Mouse (Mus musculus): ENCODE measurements around the gene Prkcsh. TPM values are rescaled to one million over a fixed set of nuclear protein-coding genes. Genes with fewer than 3 reads are reported as not detected.
A peak's percentile ranks its signal among the peaks of the same experiment; 100 is the strongest.

Prkcsh gene
- polyA plus RNA-seq, 1 experiment from 2014 or later: 111 TPM

DNA sequence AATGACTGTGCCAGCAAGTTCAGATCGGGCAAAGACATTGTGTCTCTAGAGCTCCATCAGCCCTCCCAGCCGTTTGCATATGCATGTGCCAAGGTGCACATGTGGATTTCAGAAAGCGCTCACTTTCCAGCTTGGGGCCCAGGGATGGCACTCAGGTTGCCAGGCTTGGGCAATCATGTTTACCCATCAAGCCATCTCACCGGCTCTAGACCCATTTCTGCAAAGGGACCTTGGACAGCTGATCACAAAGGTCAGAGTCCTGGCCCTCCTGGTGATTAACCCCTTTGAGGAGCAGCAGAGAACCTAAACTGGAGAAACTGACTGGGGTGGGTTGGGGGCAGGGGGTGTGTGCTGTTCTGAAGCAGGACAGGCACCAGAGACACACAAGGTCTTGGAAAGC is 10.4 kb upstream of the Prkcsh start:
- no peaks in the 10 kb centered on the region for H3K36me3 ChIP-seq
- H3K4me1 ChIP-seq: peaks cover 30% of the 10 kb centered on the region
- WGBS: 79% methylated on average over 4 of the region's 4 CpGs
- peaks cover 75% of the 10 kb centered on the region for H3K27me3 ChIP-seq (ENCODE audit: low read depth, poor library complexity, severe bottlenecking)
- no peak for DNase-seq (ENCODE audit: low spot score)
- H3K27ac ChIP-seq: no peak overlapping the region
- no peaks in the 10 kb centered on the region for H3K9me3 ChIP-seq (replicated peaks)
- no peak overlapping the region for H3K4me3 ChIP-seq

DNA sequence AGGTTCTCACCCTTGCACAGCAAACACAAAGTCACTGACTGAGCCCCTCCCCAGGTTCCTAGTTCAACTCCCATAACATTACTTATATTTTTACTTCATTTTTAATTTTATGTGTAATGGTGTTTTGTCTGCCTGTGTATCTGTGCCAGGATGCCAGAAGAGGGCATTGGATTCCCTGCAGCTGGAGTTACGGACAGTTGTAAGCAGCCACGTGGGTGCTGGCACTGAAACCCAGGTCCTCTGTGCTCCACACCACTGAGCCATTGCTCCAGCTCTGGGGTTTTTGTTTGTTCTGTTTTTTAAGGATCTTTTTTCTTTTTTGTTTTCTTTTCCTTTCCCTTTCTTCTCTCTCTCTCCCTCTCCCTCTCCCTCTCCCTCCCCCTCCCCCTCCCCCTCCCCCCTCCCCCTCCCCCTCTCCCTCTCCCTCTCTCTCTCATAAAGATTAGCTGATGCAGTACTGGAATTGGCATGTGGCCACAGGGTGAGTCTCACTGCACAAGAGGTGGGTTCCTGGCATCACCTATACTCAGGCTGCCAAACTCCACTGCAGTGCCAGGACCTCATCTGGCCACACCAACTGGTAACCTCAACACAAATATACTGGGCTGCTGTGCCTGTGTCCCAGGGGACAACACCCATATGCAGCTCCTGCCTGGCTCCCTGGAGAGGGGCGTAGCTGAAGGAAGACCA is 6.3 kb upstream of the Prkcsh start:
- H3K4me1 ChIP-seq: no peaks in the 10 kb centered on the region
- H3K36me3 ChIP-seq: no peaks in the 10 kb centered on the region

DNA sequence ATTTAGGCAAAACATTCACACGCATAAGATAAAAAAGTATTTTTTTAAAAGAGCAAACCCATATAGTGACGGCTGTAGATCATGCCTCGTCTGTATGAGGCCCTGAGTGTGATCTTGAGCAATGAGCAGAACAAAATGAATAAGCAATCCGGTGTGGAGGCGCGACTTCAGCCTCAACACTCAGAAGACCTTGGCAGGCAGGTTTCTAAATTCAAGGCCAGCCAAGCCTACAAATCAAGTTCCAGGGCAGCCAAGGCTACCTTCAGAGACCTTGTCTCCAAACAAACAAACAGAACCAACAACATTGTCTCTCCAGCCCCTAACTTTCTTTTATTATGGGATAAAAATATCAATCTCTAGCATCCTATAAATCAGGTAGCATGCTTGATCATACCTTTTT is 2.3 kb upstream of the Prkcsh start:
- Histone ChIP-seq H3K9me3 (replicated peaks) (no peaks in the 10 kb centered on the region), H3K4me3 (no peak overlapping the region), H3K27ac (no peak overlapping the region), H3K27me3 (ENCODE audit: low read depth, poor library complexity, severe bottlenecking) (0 out of 2 replicates have a peak, but pooled peaks cover 5% of the 10 kb centered on the region), H3K4me1 (peaks cover 26% of the 10 kb centered on the region), H3K36me3 (peaks cover 16% of the 10 kb centered on the region)
- DNase-seq (ENCODE audit: low spot score): no peak
- 94% methylated on average over 6 of the region's 6 CpGs for WGBS

More for the DNA sequence above, 6.3 kb upstream of the Prkcsh start:
- no peaks in the 10 kb centered on the region for H3K9me3 ChIP-seq (replicated peaks)
- no peak overlapping the region for H3K27ac ChIP-seq
- no peak overlapping the region for H3K4me3 ChIP-seq
- DNase-seq (ENCODE audit: low spot score): no peak
- H3K27me3 ChIP-seq (ENCODE audit: low read depth, poor library complexity, severe bottlenecking): peaks cover 38% of the 10 kb centered on the region
- WGBS: 82% methylated on average over 3 of the region's 3 CpGs

DNA sequence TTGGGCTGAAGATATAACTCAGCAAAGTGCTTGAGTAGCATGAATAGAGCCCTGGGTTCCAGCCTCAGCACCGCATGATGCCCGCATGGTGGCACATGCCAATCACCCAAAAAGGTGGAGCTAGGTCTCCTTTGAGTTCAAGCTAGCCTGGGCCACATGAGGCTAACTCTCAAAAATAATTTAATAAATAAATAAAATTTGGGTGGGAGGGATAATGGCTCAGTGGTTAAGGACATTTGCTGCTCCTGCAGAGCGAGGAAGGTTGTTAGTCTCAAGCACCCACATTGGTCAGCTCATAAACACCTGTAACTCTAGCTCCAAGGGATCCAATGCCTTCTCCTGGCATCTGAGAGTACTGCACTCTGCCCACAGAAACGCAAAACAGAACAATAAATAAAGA is 973 bp upstream of the Prkcsh start:
- Histone ChIP-seq H3K4me1 (peaks cover 30% of the 10 kb centered on the region), H3K36me3 (peaks cover 30% of the 10 kb centered on the region), H3K9me3 (replicated peaks) (no peaks in the 10 kb centered on the region), H3K27me3 (ENCODE audit: low read depth, poor library complexity, severe bottlenecking) (0 out of 2 replicates have a peak, but pooled peaks cover 5% of the 10 kb centered on the region), H3K4me3 (peak overlapping the region; percentile 76; the same call in 1 of the 2 replicates), H3K27ac (no peak overlapping the region; the same call in 1 of the 2 replicates)
- 85% methylated on average over 4 of the region's 4 CpGs for WGBS
- no peak for DNase-seq (ENCODE audit: low spot score)

DNA sequence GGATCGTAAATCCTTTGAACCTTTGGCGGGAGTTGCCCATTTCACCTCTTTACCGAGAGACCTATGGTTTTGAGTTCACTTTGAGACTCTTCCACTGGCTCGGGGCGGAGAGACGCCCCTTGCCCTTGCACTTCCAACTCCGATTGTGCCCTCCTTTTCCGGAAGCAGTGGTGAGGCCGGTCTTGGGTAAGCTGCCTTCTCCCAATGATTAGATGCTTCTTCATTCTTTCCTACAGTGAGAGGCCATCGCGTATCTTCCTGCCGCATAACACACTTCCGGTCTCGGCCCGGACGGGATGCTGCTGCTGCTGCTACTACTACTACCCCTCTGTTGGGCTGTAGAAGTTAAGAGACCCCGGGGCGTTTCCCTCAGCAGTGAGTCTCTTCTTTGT is 553 bp downstream of the Prkcsh start:
- Histone ChIP-seq H3K4me3 (peak overlapping the region; percentile 76), H3K27ac (peak overlapping the region; percentile 81), H3K36me3 (peaks cover 45% of the 10 kb centered on the region), H3K4me1 (peaks cover 30% of the 10 kb centered on the region), H3K27me3 (ENCODE audit: low read depth, poor library complexity, severe bottlenecking) (no peaks in the 10 kb centered on the region), H3K9me3 (replicated peaks) (no peaks in the 10 kb centered on the region)
- 1% methylated on average over 18 of the region's 18 CpGs for WGBS
- no peak for DNase-seq (ENCODE audit: low spot score)

DNA sequence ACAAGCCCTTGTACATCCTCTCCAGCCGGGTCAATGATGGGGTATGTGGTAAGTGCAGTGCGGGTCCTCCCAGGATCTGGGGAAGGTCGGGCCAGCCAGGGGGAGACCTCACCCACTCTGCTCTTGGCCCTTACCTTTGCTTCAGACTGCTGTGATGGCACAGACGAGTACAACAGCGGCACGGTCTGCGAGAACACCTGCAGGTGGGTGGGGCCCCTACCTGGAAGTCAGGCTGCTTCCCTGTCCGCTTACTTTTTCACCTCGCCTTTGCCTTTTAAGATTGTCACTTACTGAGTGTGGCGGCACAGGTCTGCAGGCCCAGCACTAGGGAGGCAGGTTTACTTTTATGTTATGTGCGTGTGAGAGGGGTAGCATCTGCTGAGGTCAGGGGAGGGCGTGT is 1.9 kb downstream of the Prkcsh start:
- Histone ChIP-seq H3K27me3 (ENCODE audit: low read depth, poor library complexity, severe bottlenecking) (no peaks in the 10 kb centered on the region), H3K36me3 (peaks cover 58% of the 10 kb centered on the region), H3K9me3 (replicated peaks) (no peaks in the 10 kb centered on the region), H3K27ac (no peak overlapping the region), H3K4me1 (peaks cover 30% of the 10 kb centered on the region), H3K4me3 (no peak overlapping the region)
- 94% methylated on average over 12 of the region's 12 CpGs for WGBS
- no peak for DNase-seq (ENCODE audit: low spot score)

DNA sequence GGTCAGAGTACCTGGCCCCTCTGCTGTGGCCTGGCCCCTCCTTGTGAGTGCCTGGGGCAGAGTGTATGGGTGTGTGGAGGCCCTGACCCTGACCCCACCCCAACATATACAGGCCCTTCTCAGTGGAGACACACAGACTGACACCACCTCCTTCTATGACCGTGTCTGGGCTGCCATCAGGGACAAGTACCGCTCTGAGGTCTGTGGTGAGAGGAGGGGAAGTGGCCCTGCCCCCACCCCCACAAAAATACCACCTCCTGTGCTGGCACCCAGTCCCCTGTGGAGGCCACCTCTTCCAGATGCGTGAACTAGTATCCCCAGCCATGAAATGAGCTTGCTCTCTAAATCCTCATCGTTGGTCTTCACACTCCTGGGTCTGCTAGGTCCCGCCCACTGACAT is 8.4 kb downstream of the Prkcsh start:
- Histone ChIP-seq H3K36me3 (peaks cover 94% of the 10 kb centered on the region), H3K4me1 (0 out of 2 replicates have a peak, but pooled peaks cover 3% of the 10 kb centered on the region), H3K4me3 (no peak overlapping the region), H3K27ac (no peak overlapping the region), H3K9me3 (replicated peaks) (no peaks in the 10 kb centered on the region), H3K27me3 (ENCODE audit: low read depth, poor library complexity, severe bottlenecking) (no peaks in the 10 kb centered on the region)
- 93% methylated on average over 5 of the region's 5 CpGs for WGBS
- DNase-seq (ENCODE audit: low spot score): no peak

DNA sequence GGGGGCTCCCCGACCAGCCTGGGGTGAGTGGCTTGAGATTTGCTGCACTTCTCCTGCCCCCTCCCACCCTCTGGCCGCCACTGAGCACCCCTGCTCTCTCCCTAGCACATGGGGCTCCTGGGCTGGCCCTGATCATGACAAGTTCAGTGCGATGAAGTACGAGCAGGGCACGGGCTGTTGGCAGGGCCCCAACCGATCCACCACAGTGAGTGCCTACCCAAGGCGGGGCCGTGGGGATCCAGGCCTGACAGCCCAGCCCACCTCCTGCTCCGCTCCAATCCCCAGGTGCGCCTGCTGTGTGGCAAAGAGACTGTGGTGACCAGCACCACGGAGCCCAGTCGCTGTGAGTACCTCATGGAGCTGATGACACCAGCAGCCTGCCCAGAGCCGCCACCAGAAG is 10.1 kb downstream of the Prkcsh start:
- no peaks in the 10 kb centered on the region for H3K4me1 ChIP-seq
- DNase-seq (ENCODE audit: low spot score): no peak
- no peaks in the 10 kb centered on the region for H3K9me3 ChIP-seq (replicated peaks)
- no peak overlapping the region for H3K27ac ChIP-seq
- H3K4me3 ChIP-seq: no peak overlapping the region
- WGBS: 92% methylated on average over 13 of the region's 13 CpGs
- no peaks in the 10 kb centered on the region for H3K27me3 ChIP-seq (ENCODE audit: low read depth, poor library complexity, severe bottlenecking)
- peaks cover 77% of the 10 kb centered on the region for H3K36me3 ChIP-seq

DNA sequence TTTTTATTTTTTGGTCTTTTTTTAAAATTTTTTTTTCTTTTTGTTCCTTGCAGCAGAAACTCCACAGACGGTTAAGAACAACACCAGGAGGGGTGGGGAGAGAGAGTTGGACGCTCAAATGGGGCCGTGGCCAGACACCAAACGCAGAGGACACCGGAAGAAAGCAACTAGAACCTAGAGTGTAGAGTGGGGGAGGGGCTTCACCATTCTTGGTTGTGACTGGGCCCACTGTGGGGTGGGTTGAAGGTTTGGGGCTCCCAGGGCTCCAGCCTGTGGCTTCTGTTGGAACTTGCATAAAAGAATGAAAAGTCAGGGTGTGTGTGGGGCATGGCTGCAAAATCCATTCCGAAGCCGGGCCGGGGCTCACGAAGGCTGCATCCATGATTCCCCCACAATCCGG is 13.6 kb downstream of the Prkcsh start:
- DNase-seq (ENCODE audit: low spot score): no peak
- peaks cover 42% of the 10 kb centered on the region for H3K36me3 ChIP-seq
- 70% methylated on average over 10 of the region's 10 CpGs for WGBS

DNA sequence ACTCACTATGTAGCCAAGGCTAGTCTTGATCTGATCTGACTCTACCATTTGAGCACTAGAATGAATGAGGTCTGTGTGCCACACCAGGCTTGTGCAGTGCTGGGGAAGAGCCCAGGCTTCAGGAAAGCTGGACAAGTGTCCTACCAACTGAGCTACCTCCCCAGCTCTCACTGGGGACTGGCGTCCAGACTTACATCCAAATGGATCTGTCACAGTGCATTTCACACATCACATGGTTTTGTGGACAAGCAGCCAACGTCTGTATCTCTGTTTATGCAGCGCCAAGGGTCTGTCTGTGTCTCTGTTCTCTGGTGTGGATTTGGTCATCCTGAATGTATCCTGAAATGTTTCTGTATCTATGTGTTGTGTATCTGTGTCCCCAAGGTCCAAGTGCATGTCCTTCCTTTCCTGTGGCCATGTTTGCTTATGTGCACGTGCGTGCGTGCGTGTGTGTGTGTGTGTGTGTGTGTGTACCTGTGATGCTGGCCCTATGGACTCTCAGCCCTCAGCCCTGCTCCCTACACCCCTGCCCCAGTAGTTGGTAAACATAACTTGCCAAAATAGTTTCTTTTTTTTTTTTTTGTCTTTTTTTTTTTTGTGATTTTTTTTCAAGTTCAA is 14.7 kb downstream of the Prkcsh start:
- H3K9me3 ChIP-seq (replicated peaks): no peaks in the 10 kb centered on the region
- no peak overlapping the region for H3K4me3 ChIP-seq
- H3K27me3 ChIP-seq (ENCODE audit: low read depth, poor library complexity, severe bottlenecking): no peaks in the 10 kb centered on the region
- 82% methylated on average over 7 of the region's 7 CpGs for WGBS
- DNase-seq (ENCODE audit: low spot score): no peak
- H3K4me1 ChIP-seq: no peaks in the 10 kb centered on the region
- H3K36me3 ChIP-seq: peaks cover 32% of the 10 kb centered on the region
- H3K27ac ChIP-seq: no peak overlapping the region

More for the DNA sequence above, 13.6 kb downstream of the Prkcsh start:
- Histone ChIP-seq H3K27ac (0 out of 2 replicates have a peak overlapping the region, but pooled peaks have one; percentile 10), H3K9me3 (replicated peaks) (no peaks in the 10 kb centered on the region), H3K4me3 (no peak overlapping the region), H3K27me3 (ENCODE audit: low read depth, poor library complexity, severe bottlenecking) (no peaks in the 10 kb centered on the region), H3K4me1 (no peaks in the 10 kb centered on the region)

DNA sequence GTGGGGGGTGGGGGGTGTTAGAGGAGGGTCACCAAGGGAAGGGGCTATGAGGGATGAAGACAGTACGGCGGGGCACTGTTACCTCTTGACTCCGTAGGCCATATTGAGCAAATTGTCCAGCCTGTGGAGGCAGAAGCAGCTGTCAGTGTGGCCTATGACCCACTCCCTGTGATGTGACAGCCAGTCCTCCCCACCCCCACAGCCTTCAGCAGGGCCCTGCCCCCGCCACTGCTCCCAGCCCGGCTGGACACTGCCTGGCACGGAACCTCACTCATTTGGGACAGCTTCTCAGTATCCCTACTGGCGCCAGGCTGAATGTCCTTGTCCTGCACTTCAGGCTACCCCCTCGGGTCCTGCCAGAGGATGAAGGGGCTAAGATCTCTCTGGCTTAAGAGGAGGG is 22.0 kb downstream of the Prkcsh start:
- Histone ChIP-seq H3K27ac (no peak overlapping the region), H3K36me3 (no peaks in the 10 kb centered on the region), H3K9me3 (replicated peaks) (no peaks in the 10 kb centered on the region), H3K27me3 (ENCODE audit: low read depth, poor library complexity, severe bottlenecking) (no peaks in the 10 kb centered on the region), H3K4me3 (no peak overlapping the region), H3K4me1 (peaks cover 8% of the 10 kb centered on the region)
- 61% methylated on average over 8 of the region's 8 CpGs for WGBS
- no peak for DNase-seq (ENCODE audit: low spot score)

DNA sequence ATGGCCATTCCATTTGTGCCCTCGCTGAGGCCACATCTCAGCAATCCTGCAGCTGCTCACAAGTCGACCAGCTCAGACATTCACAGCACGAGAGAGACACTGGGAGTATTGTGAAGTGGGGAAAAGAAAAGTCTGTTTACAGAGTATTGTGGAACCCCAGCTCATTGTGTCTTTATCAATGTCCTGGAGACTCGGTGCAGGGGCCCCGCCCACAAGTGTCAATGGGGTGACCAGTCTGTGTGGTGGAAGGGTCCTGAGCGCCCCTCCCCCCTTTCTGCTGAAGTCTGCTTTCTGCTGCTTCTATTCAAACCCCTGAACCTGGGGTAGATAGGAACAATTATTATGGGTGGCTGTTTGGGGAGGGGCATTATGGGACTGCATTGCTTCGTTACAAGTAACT is 25.9 kb downstream of the Prkcsh start:
- DNase-seq (ENCODE audit: low spot score): no peak
- Histone ChIP-seq H3K4me3 (no peak overlapping the region), H3K9me3 (replicated peaks) (no peaks in the 10 kb centered on the region), H3K36me3 (no peaks in the 10 kb centered on the region), H3K27ac (no peak overlapping the region), H3K27me3 (ENCODE audit: low read depth, poor library complexity, severe bottlenecking) (no peaks in the 10 kb centered on the region), H3K4me1 (peaks cover 8% of the 10 kb centered on the region)
- WGBS: 69% methylated on average over 7 of the region's 7 CpGs

DNA sequence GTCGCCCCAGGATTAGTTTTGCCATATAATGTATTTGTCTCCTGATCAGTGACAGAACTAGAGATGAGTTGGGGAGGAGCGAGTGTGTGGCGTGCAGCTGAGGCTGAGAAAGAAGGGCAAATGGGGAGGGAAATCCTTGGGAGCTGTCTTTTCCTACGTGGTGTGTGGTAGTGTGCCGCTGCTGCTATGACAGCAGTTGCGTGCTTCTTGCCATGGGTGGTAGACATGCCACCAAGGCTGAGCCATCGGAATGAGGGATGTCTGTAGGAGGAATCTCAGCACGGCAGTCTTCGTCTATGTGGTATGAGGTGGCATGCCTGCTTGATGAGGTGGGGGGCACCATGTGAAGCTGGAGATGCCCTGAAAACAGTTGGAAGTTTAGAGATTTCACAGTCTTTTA is 27.8 kb downstream of the Prkcsh start:
- no peaks in the 10 kb centered on the region for H3K36me3 ChIP-seq
- 93% methylated on average over 9 of the region's 9 CpGs for WGBS

More for the DNA sequence above, 27.8 kb downstream of the Prkcsh start:
- H3K4me3 ChIP-seq: no peak overlapping the region
- H3K27ac ChIP-seq: no peak overlapping the region
- DNase-seq (ENCODE audit: low spot score): no peak
- H3K9me3 ChIP-seq (replicated peaks): no peaks in the 10 kb centered on the region
- H3K27me3 ChIP-seq (ENCODE audit: low read depth, poor library complexity, severe bottlenecking): no peaks in the 10 kb centered on the region
- peaks cover 2% of the 10 kb centered on the region for H3K4me1 ChIP-seq

All from limb, embryonic 10.5 days (tissue).